Mouse (Mus musculus) A20 (cell line): ENCODE results near the gene Txnrd2.
A peak's percentile ranks its signal among the peaks of the same experiment; 100 is the strongest.

Experiments
- DNase-seq: peaks from one replicate; pipeline ENCODE4 v3.0.0-alpha.2; 2011; ENCODE audit warnings: low read depth, low spot score

The Txnrd2 gene

DNA sequence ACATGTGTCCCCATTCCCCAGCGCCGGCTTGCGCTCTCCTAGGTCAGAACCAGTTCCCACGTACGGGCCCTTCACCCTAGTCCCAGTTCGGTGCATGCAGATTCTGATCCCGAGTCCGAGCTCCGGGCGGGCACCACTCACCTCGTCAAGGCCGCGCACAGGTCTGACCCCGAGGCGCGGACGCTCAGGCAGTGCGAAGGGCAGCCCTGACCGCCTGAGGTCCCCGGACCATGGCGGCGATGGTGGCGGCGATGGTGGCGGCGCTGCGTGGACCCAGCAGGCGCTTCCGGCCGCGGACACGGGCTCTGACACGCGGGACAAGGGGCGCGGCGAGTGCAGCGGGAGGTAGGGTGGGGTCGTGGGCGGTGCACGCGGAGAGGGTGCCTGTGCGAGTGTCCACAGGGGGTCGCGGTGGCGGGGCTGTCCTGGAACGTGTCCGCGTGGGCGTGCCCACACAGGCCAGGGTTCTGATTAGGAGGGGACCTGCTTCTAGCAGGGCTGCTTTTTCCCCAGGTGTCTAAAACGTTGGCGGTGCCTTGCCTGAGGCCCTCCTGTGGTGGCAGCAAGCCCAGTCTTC is at the start of gene Txnrd2:
TSS of gene Txnrd2 (plus strand) at position 170 of the 577 bp plus-strand sequence.
- DNase-seq: peak; percentile 82

DNA sequence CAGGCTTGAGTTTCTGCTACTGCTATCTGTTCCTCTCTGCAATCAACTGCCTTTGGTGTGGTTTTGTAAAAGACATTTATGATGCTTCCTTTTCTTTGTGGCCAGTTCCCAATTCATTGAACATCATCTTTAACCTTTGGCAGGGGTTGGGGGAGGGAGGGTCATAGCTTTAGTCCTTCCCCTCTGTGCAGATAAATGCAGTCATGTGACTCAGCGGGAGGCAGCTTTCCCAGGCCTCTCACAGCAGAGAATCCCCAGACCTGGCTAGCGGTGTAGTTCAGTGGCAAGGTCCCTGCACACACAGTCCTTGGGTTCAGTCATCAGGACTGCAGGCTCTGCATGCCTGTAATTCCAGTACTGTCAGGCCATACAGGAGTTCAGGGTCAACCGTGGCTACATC is 49.0 kb upstream of the Txnrd2 start:
- DNase-seq: no peak

DNA sequence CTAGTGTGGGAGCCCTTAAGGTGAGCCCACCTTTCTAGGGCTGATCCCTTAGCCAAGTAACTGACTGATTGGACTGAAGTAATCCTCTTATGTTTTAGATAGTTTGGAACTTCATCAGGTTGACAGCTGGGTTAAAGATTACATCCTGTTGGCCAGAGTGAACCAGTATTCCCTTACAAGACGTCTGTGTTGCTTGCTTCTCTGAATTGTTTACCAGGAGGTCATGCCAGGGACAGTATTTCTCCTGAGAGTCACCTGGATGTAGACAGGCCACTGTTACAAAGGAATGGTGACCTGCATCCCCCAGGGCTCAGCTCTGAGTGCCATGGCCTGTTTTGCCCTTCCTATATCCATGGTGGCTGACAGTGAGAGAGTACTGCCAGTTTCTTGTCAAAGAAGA is 47.7 kb upstream of the Txnrd2 start:
- no peak for DNase-seq

DNA sequence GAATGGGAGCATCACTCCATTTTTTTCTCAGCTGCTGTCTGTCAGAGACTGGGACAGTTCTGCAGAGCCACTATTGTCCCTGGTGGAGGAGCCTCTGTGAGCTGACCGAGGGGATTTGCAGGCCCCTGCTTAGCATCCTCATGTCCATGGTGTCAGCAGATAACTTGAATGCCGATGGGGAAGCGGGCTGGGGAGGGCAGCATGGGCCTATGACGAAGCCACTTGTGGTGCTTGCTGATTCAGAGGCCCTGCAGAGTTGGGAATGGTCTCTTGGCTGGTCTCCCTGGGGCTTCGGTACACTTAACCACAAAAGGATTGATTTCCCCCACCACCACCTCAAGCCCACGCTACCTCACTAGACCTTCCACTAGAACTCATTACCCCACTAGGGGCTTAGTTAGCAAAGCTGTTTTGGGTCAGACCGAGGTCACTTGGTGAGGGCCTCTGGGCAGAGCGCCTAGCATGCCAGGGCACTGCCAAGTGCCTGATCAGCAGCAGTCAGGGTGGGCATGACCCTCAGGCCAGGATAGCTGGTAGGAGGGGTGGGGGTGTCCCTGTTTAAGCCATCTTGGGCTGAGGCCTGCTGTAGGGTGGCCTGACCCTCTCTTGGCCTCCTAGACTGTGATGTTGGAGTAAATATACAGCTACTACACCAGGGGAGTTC is 46.7 kb upstream of the Txnrd2 start:
- DNase-seq: no peak

DNA sequence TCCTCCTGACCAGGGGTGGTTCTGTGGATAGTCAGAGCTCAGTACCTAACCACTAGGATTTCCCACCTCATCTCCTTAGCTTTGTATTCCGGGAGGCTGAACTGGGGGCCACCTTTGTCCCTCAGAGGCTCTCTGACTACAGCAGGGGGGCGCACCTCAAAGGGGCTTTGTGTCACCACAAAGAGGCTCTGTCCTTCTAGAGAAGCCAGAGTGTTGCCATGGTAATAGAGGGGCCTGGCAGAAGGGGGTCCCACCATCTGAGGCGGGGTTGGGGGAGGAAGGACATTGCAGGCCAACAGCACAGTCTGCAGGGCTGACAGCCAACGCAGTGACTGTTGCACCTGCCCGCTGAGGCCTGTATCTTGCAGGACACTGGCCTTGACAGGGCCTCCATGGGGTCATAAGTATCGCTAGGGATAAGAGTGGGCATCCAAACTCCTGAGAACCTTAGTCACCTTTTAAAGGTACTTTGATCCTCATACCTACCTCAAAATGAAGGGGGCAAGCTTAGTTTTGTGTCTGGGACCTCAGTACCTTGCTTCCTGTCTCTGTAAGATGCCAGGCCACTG is 45.6 kb upstream of the Txnrd2 start:
- DNase-seq: no peak

DNA sequence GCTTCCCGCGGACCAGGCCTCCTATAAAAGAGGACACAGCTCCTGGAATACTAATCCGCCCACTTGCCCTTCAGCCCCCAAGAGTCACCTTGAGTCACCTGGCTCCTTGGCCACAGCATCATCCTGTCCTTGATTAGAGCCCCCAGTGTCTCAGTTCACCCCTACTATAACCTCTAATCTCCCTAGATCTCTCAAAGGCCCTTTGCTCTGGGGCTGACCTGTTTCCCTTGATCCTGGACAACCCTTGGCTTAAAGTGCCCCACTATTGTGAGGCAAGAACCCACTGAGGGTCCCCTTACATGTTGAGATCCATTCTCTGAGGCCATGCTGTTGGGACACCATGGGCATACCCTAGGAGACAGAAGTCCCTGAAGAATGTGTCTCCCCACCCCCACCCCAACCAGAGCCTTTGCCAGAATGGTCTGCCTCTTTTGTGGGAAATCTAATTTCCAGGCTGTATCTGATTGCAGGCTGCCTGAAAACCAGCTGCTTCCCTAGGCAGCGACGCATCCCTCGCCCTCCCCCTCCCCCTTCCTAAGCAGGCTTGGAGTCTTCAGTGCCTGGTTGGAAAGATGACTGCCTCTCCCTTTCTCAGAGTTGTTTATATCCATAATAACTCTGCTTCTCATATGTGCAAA is 44.4 kb upstream of the Txnrd2 start:
- no peak for DNase-seq

DNA sequence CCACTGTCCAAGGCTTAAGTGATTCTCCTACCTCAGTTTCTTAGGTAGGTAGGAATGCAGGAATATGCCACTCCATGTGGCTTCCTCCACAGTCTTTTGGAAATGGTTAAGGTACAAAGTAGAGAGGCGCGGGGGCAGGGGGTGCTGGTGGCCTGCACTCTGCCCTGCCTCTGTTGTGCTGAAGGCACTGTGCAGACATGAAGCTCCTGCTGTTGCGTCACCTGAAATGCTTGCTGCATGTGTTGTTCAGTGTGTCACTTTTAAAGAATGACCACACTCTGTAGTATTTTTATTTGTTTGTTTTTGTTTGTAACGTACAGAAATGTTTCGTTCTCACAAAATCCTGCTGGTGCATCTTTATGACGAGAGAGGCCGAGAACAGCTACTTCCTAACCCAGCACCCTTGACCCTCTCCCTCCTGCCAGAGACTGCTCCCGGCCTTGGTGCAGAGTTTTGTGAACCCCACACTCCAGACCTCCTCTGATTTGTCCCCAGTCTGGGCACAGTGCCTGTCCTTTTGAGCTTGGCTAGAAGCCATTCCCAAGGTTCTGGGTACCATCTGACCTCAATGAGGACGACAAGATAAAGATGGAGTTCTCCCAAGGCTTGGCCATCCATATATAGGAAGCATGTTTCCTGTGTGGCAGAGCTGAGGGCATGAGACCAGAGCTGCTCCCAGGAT is 43.0 kb upstream of the Txnrd2 start:
- no peak for DNase-seq

DNA sequence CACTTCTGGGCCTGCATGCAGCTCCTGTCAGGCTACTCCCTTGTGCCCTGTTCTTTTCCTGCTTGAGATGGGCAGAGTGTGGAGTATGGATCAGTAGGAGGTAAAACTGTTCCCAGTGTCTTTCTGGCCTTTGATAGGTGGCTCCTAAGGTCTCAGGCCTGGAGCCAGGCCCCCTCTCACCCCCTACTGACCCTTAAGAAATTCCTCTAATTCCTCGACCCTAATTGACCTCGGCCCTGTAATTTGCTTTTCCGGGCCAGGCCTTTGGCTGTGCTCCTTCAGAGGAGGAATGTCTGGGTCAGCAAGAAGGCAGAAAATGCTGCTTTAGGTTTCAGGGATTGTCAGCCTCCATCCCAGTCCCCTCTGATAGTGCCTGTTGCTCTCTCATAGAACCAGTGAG is 42.4 kb upstream of the Txnrd2 start:
- no peak for DNase-seq

DNA sequence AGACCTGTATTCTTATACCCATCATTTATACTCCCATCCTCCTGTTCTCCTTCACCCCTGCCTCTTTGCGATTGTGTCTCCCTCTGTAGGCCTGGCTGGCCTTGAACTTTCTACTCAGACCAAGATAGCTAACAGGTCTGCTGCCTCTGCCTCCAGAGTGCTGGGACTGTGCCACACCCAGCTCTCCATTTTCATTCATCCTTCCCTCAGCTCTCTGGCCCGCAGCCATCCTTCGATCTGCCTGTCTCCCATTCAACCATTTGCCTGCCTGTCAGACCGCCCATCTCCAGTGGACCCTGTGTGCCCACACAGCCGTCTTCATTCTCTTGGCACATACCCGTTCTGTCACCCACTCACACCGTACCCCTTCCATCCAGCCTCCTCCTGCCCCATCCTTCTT is 42.0 kb upstream of the Txnrd2 start:
- no peak for DNase-seq

DNA sequence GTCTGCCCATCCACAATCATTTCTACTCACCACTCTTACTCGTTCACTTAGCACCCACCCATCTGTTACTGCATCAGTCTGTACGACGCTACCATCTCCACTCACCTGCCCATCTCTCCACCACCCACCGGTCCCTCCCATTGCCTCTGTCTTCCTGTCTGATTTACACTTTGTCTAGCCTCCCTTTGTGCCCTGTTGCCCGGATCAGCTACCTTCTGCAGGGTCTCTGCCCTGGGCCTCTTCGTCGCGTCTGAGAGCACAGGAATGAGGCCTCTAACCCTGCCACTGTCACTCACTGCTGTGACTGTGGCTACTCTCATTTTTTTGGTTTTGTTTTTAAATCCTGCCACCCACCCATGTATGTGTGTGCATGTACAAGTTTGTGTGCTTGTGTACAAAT is 41.5 kb upstream of the Txnrd2 start:
- DNase-seq: no peak

DNA sequence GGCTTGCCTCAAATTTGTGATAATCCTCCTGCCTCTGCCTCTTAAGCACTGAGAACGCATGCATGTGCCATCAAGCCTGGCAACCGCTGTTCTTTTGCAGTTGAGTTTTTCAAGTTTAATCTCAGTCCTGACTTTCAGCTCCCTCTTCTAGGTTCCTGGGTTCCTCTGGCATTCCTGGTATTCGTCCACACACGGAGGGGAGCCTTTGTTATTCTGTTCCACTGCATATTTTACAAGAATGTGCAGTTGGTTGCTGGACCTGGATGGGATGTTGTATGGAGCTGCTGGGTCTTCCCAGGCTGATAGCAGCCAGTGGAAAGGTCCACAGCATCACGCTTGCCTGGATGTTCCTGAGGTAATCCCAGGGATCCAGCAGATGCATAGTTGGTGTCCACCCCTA is 40.8 kb upstream of the Txnrd2 start:
- DNase-seq: no peak

DNA sequence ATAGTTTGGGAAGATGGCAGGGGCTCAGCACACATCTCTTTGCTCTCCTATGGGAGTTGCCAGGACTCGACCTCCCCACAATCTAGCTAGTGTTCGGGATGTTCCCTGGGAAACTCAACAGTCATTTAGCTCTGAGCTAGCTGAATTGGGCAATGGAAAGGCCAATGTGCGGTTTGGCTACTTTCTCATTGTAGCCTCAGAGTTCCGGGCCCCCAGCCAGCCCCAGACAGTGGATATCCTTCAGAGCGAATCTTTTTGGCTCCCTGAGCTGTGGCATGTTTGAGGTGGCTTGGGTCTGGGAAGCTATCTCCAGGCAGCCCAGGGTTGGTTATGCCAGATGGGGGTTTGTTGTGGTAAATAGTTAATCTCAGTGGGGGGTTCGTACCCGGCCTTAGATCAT is 39.7 kb upstream of the Txnrd2 start:
- no peak for DNase-seq

DNA sequence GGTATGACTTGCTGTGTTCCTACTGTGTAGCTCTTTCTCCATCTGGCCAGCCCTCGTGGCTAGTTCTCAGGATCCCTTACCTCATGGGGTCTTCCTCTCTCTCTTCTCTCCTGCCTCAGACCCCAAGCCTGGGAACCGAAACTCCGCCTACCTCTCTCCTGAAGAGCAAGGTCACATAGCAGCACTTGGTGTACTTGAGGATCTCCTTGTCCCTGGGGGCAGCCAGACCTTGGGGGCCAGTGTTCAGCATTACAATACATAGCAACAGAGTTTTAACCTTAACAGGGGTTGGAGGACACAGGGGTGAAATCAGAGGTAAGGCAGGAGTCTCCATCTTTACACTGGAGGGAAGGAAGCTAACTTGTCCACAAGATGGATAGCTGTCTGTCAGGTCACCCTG is 39.2 kb upstream of the Txnrd2 start:
- no peak for DNase-seq

DNA sequence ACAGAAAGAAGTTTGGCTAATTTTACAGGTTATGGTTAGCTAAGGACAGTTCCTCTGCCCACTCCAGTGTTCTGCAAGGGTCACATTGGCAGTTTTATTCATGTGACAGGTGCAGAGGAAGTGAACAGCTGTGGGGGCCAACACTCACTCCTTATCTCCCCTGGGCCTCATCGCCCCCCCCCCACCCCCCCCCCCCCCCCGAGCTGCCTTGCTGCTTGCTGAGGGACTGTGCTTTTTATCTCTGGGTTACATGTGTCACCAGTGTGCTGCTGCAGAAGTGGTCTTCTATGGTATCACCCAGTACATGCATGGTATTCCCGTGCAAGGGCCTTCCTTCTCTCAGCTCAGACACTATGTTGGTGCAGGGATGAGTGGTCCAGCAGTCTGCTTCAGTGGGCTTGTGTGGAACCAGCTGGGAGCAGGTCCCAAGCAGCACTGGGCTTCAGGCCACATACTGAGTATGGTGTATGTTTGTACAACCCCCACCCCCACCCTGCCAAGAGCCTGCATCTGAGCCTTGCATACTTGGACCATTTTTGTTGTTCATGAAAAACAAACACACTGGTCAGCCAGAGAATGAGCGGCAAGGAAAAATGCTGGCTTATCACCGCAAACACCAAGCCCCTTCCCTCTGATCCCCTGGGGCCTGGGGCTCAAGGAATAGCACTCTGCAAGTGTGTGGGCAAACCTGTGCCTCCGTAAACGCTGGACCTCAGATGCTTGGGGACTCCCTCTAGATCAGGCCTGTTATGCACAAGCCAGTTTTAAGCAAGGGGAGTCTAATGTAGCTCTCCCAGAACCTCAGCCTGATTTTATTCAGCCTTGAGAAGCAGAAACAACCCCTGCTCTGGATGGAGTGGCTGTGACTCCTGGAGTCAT is 38.2 kb upstream of the Txnrd2 start:
- DNase-seq: no peak

DNA sequence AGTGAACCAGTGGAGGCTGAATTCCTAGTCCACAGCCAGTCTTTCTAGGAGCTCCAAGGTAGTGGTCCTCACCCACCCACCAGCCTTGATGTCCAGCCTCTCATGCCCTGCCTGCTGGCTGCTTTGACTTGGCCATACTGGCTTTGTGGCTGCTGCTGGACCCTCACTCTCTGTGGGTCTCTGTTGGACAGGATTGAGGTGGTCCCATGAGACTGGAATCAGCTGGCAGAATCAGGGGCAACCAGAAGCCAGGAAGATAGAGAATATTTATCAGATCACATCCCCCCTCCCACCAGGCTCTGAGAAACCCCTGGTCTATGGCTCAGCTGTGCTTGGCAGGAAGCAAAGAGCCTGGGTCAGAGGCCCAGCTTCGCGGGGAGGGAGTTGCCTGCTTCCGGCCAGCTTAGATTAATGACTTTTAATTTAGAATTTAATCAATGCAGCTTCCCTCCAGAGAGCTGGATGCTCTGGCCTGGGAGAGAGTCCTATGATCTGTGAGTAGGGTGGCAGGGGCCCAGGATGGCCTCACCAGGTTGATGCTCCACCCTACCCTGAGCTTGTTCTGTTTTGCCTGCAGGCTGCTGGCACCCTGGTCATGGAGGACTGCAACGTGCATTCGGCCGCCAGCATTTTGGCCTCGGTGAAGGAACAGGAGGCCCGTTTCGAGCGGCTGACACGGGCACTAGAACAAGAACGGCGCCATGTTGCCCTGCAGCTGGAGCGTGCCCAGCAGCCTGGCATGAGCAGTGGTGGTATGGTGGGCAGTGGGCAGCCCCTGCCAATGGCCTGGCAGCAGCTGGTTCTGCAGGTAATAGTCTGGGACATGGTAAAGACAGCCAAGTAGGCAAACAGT is 37.4 kb upstream of the Txnrd2 start:
- DNase-seq: no peak

DNA sequence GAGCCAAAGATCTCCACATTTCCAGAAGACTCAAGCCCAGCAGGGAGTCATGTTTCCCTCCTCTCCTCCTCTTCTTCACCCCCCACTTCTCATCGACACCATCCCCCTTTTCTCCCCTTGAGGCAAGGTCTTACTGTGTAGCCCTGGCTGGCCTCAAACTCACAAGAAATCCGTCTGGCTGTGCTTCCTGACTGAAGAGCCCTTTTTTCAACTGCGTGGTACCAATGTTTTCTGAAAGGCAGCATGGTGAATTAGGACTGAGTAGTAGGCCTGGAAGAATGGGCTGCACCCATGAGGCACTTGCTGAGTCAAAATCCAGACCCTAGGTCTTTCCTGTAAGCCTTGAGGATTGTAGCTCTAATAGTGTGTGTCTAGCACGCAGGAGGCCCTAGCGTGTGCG is 35.8 kb upstream of the Txnrd2 start:
- DNase-seq: no peak

DNA sequence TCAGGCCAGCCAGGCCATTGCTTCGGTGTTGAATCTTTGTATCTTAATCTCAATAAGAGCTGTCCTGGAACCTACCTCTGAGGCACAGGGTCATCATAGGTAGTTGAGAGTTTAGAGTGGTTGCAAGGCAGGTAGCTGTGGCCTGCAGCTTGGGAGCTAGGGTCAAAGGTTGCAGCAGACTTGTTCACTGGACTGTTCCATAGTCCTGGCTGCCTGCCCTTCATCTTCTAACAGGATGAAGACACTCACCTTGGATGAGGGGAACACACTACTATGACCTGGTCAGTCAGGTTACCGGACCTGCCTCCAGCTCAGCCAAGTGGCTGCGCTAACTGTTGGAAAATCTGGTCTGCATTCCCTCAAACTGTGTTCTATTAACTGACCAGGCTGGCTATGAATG is 35.1 kb upstream of the Txnrd2 start:
- DNase-seq: no peak

DNA sequence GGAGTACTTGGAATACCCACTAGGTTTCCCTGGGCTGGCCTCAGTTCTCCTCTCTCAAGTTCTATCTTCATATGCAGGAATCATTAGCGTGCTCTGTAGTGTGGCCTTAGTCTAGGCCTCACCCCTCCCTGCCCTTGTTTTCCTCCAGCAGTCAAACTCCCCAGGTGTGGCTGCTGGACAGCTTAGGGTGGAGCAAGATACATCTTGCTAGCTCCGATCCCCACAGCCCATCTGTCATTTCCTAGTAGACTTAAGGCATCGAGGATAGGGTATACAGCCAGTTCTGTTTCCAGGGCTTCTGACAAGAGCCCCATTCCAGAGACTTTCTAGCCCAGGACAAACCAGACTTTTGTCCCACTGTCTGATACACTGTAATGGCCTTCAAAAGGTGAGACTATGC is 34.5 kb upstream of the Txnrd2 start:
- DNase-seq: no peak

DNA sequence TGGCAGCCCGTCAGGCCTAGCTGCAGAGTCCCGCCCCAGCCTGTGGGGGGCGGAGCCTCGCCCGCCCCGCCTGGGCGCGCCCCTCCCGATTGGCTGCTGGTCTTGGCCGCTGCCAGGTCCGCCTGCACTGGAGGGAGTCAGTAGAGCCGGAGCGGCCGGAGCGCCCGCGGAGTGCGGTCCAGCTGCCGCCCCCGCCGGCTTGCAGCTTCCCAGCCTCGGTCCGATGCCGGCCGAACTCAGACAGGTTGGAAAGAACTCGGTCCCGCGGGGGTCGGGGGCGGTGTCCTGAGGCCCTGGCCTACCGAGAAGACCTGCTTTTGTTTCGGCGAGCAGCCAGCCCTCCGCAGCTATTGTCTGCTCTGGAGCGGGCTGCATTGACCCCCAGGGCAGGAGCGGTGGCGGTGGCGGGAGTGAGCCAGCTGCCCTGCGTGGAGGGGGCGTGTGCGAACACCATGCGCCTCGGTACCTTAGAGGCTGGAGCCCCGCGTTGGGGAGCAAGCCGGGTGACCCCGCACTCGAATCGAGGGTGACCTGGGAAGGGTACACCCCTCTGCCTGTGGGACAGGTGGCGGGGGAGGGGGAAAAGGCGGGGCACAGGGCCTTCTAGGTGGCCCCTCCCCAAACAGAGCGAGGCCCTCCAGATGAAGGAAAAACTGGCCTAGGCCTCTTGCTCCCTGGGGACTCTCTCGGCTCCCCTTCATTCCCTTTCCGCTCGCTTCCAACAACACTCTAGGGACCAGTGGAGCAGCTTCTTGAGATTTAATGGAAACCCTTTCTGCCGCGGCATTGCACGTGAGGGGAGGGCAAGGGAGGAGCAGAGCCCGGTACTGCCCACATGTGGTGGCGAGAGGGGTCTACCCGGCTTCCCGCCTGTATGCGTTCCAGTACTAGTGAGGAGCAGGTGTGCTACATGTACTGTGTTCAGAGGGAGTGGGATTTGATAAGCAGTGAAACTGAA is 33.4 kb upstream of the Txnrd2 start:
- DNase-seq: peak; percentile 90
